Mouse (Mus musculus): ENCODE measurements around the gene Dchs2. TPM values are rescaled to one million over a fixed set of nuclear protein-coding genes. Genes with fewer than 3 reads are reported as not detected.
"Not testable (repeated sequence)": the region's sequence is repeated elsewhere in the genome, so short reads cannot be mapped to it uniquely, and the experiment has no call there.

Gene Dchs2
- polyA plus RNA-seq, 2 experiments, result 1.7 to 2.1 TPM

- H3K9ac ChIP-seq (ENCODE audit: low read depth, low read length, severe bottlenecking), result no peak overlapping the region
- H3K27ac ChIP-seq (replicated peaks; ENCODE audit: low read depth, low read length), result no peak overlapping the region
- H3K9me3 ChIP-seq (ENCODE audit: control insufficient read depth, low read length), result no peaks in the 10 kb centered on the region
- no peak overlapping the region for H3K4me3 ChIP-seq (replicated peaks; ENCODE audit: low read length)
- WGBS, result 41% methylated on average over 1 of the region's 1 CpGs
- peaks cover 25% of the 10 kb centered on the region for H3K4me1 ChIP-seq (ENCODE audit: control insufficient read depth, insufficient read depth, low read length)
- no peaks in the 10 kb centered on the region for H3K27me3 ChIP-seq (ENCODE audit: control insufficient read depth, insufficient read depth, low read length)
- no peak for TF ChIP-seq POLR2A (IDR thresholded peaks at IDR 0.05; ENCODE audit: borderline replicate concordance, extremely low read depth, insufficient read depth, insufficient read length)
- H3K36me3 ChIP-seq (ENCODE audit: control insufficient read depth, insufficient read depth, low read length), result no peaks in the 10 kb centered on the region
- DNase-seq (ENCODE audit: low spot score) (peak; percentile 52), ATAC-seq (ENCODE audit: low FRiP score, low read depth) (no peak)
- H3K4me2 ChIP-seq (replicated peaks; ENCODE audit: low read depth, low read length, severe bottlenecking), result no peak overlapping the region
Measured at GRCm38 (mm10) chr3:83114946-83115345, 12.8 kb upstream of the Dchs2 start.

DNA sequence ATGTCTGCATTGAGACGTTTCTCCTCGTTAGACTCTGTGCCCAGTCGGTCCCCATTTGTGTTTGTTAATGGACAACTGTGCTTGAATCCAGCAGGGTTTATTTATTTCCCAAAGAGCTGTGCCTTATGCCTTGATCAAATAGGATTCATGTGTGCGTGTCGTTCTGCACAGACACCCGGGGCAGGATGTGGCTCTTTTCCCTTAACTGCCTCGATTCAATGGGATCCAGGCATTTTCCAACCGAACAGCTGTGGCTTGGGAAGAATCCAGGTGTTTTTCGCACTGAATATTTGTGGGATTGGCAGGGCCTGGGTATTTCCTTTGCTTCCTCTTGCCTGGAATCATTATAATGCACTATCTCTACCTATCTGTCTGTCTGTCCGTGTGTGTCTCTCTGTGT, 10.2 kb upstream of the Dchs2 start:
- H3K27me3 ChIP-seq (ENCODE audit: control insufficient read depth, insufficient read depth, low read length), result no peaks in the 10 kb centered on the region
- peaks cover 21% of the 10 kb centered on the region for H3K4me1 ChIP-seq (ENCODE audit: control insufficient read depth, insufficient read depth, low read length)
- H3K4me3 ChIP-seq (replicated peaks; ENCODE audit: low read length), result no peak overlapping the region
- H3K9me3 ChIP-seq (ENCODE audit: control insufficient read depth, low read length), result no peaks in the 10 kb centered on the region
- ATAC-seq (ENCODE audit: low FRiP score, low read depth) (no peak), DNase-seq (ENCODE audit: low spot score) (peak; percentile 35)
- no peak overlapping the region for H3K9ac ChIP-seq (ENCODE audit: low read depth, low read length, severe bottlenecking)
- H3K4me2 ChIP-seq (replicated peaks; ENCODE audit: low read depth, low read length, severe bottlenecking), result no peak overlapping the region
- TF ChIP-seq POLR2A (IDR thresholded peaks at IDR 0.05; ENCODE audit: borderline replicate concordance, extremely low read depth, insufficient read depth, insufficient read length), result no peak
- WGBS, result 37% methylated on average over 10 of the region's 10 CpGs
- H3K27ac ChIP-seq (replicated peaks; ENCODE audit: low read depth, low read length), result no peak overlapping the region
- no peaks in the 10 kb centered on the region for H3K36me3 ChIP-seq (ENCODE audit: control insufficient read depth, insufficient read depth, low read length)

DNA sequence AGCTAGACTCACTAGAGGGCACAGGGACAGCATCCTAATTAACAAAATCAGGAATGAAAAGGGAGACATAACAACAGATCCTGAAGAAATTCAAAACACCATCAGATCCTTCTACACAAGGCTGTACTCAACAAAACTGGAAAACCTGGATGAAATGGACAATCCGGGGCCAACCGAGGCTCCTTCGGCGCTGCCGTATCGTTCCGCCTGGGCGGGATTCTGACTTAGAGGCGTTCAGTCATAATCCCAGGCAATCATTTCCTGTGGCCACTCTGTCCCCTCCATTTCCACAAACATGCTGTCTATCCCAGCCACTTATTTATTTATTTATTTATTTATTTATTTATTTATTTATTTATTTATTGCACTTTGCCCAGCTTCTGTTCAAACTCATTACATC, 3.8 kb upstream of the Dchs2 start:
- not testable (repeated sequence) for H3K9me3 ChIP-seq (ENCODE audit: control insufficient read depth, low read length); H3K9ac ChIP-seq (ENCODE audit: low read depth, low read length, severe bottlenecking); DNase-seq (ENCODE audit: low spot score); H3K36me3 ChIP-seq (ENCODE audit: control insufficient read depth, insufficient read depth, low read length); H3K4me3 ChIP-seq (replicated peaks; ENCODE audit: low read length); ATAC-seq (ENCODE audit: low FRiP score, low read depth); H3K27ac ChIP-seq (replicated peaks; ENCODE audit: low read depth, low read length); H3K4me2 ChIP-seq (replicated peaks; ENCODE audit: low read depth, low read length, severe bottlenecking)
- WGBS, result 95% methylated on average over 9 of the region's 9 CpGs
- Histone ChIP-seq H3K4me1 (ENCODE audit: control insufficient read depth, insufficient read depth, low read length) (peaks cover 19% of the 10 kb centered on the region), H3K27me3 (ENCODE audit: control insufficient read depth, insufficient read depth, low read length) (peaks cover 40% of the 10 kb centered on the region)

DNA sequence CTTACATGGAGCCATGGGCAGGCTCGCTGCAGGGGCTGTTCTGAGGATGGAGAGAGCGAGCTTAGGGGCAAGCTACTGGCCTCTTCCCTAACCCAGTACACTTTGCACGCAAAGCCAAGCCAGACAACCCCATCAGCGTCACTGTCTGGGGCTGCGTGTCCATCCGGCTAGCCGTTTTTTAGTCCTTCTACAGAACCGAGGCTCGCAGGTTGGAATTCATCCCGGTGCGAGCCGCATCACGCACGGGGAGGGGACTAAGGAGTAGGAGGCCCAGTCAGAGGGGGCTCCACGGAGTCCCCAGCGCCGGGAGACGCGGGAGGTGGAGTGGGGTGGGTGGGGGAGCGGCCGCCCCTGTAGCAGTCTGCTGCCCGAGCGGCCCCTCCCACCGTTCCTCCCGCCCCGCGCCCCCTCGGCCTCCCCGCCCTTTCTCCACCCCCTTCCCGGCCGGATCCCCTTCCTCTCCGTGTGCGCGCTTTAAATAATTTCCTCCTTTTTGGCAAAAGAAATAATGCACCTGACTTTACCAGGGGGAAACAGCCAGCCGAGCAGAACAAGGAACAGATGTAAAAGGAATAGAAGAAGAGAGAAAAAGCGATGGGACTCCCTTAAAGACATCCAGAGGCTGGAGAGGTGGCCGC, 541 bp upstream of the Dchs2 start:
- TF ChIP-seq POLR2A (IDR thresholded peaks at IDR 0.05; ENCODE audit: borderline replicate concordance, extremely low read depth, insufficient read depth, insufficient read length), result no peak
- Histone ChIP-seq H3K4me2 (replicated peaks; ENCODE audit: low read depth, low read length, severe bottlenecking) (peak overlapping the region; percentile 97), H3K9me3 (ENCODE audit: control insufficient read depth, low read length) (no peaks in the 10 kb centered on the region), H3K27ac (replicated peaks; ENCODE audit: low read depth, low read length) (no peak overlapping the region), H3K4me3 (replicated peaks; ENCODE audit: low read length) (peak overlapping the region; percentile 49), H3K36me3 (ENCODE audit: control insufficient read depth, insufficient read depth, low read length) (no peaks in the 10 kb centered on the region), H3K9ac (ENCODE audit: low read depth, low read length, severe bottlenecking) (peak overlapping the region; percentile 43), H3K4me1 (ENCODE audit: control insufficient read depth, insufficient read depth, low read length) (peaks cover 23% of the 10 kb centered on the region), H3K27me3 (ENCODE audit: control insufficient read depth, insufficient read depth, low read length) (peaks cover 61% of the 10 kb centered on the region)
- ATAC-seq (ENCODE audit: low FRiP score, low read depth), result peak; percentile 86
- DNase-seq (ENCODE audit: low spot score), result peak; percentile 72
- under 1% methylated on average over 37 of the region's 37 CpGs for WGBS

- H3K4me2 ChIP-seq (replicated peaks; ENCODE audit: low read depth, low read length, severe bottlenecking), result peak overlapping the region; percentile 97
- peaks cover 23% of the 10 kb centered on the region for H3K4me1 ChIP-seq (ENCODE audit: control insufficient read depth, insufficient read depth, low read length)
- H3K4me3 ChIP-seq (replicated peaks; ENCODE audit: low read length), result peak overlapping the region; percentile 49
- H3K9me3 ChIP-seq (ENCODE audit: control insufficient read depth, low read length), result no peaks in the 10 kb centered on the region
- H3K9ac ChIP-seq (ENCODE audit: low read depth, low read length, severe bottlenecking), result peak overlapping the region; percentile 43
- ATAC-seq (ENCODE audit: low FRiP score, low read depth), result no peak
- peaks cover 61% of the 10 kb centered on the region for H3K27me3 ChIP-seq (ENCODE audit: control insufficient read depth, insufficient read depth, low read length)
- DNase-seq (ENCODE audit: low spot score), result no peak
- no peaks in the 10 kb centered on the region for H3K36me3 ChIP-seq (ENCODE audit: control insufficient read depth, insufficient read depth, low read length)
- WGBS, result under 1% methylated on average over 43 of the region's 43 CpGs
- TF ChIP-seq POLR2A (IDR thresholded peaks at IDR 0.05; ENCODE audit: borderline replicate concordance, extremely low read depth, insufficient read depth, insufficient read length), result no peak
- H3K27ac ChIP-seq (replicated peaks; ENCODE audit: low read depth, low read length), result no peak overlapping the region
Measured at GRCm38 (mm10) chr3:83128449-83128922, 738 bp downstream of the Dchs2 start.
